Mouse (Mus musculus) layer of hippocampus, adult 9-11 months (tissue): ENCODE measurements around the gene Dgke.

ENCODE experiments used
- DNase-seq: peaks from one replicate; pipeline ENCODE4 v3.0.0; 2022

The Dgke gene

GRCm38 (mm10) chr11:89031189-89031588 lies 35.5 kb downstream of the Dgke start:
- no peak for DNase-seq

GRCm38 (mm10) chr11:89030552-89030951 lies 36.1 kb downstream of the Dgke start:
- no peak for DNase-seq

GRCm38 (mm10) chr11:89028871-89029405 lies 37.7 kb downstream of the Dgke start:
- DNase-seq: no peak

GRCm38 (mm10) chr11:89027955-89028361 lies 38.7 kb downstream of the Dgke start:
- no peak for DNase-seq

- no peak for DNase-seq
These were observed 40.5 kb downstream of the Dgke start for GRCm38 (mm10) chr11:89026117-89026516.

GRCm38 (mm10) chr11:89025603-89026002 lies 41.0 kb downstream of the Dgke start:
- DNase-seq: no peak

- peak; percentile 64 for DNase-seq
These were observed 42.3 kb downstream of the Dgke start for GRCm38 (mm10) chr11:89024181-89024881.

- no peak for DNase-seq
These were observed 43.2 kb downstream of the Dgke start for GRCm38 (mm10) chr11:89023477-89023876.

GRCm38 (mm10) chr11:89022120-89022731 lies 44.4 kb downstream of the Dgke start:
- no peak for DNase-seq

GRCm38 (mm10) chr11:89021687-89022086 lies 45.0 kb downstream of the Dgke start:
- no peak for DNase-seq

GRCm38 (mm10) chr11:89020681-89021305 lies 45.9 kb downstream of the Dgke start:
- DNase-seq: no peak

GRCm38 (mm10) chr11:89017514-89018182 lies 49.0 kb downstream of the Dgke start:
- DNase-seq: no peak

GRCm38 (mm10) chr11:89012241-89012640 lies 54.4 kb downstream of the Dgke start:
- no peak for DNase-seq

GRCm38 (mm10) chr11:89009496-89009895 lies 57.2 kb downstream of the Dgke start:
- DNase-seq: no peak

GRCm38 (mm10) chr11:89009066-89009465 lies 57.6 kb downstream of the Dgke start:
- DNase-seq: no peak

- no peak for DNase-seq
These were observed 59.1 kb downstream of the Dgke start for GRCm38 (mm10) chr11:89007582-89007981.

- DNase-seq: no peak
These were observed 60.2 kb downstream of the Dgke start for GRCm38 (mm10) chr11:89006404-89006803.

- no peak for DNase-seq
These were observed 61.2 kb downstream of the Dgke start for GRCm38 (mm10) chr11:89005473-89005872.

- DNase-seq: no peak
These were observed 62.9 kb downstream of the Dgke start for GRCm38 (mm10) chr11:89003726-89004125.

- DNase-seq: no peak
These were observed 63.6 kb downstream of the Dgke start for GRCm38 (mm10) chr11:89003078-89003477.

GRCm38 (mm10) chr11:89002621-89003020 lies 64.0 kb downstream of the Dgke start:
- no peak for DNase-seq

GRCm38 (mm10) chr11:89002068-89002467 lies 64.6 kb downstream of the Dgke start:
- no peak for DNase-seq

- DNase-seq: no peak
These were observed 65.1 kb downstream of the Dgke start for GRCm38 (mm10) chr11:89001569-89001968.

- DNase-seq: no peak
These were observed 66.2 kb downstream of the Dgke start for GRCm38 (mm10) chr11:89000527-89000819.
